Mouse (Mus musculus) cortical plate, adult 2 months (tissue): ENCODE measurements around the gene 4930402H24Rik. TPM values are rescaled to one million over a fixed set of nuclear protein-coding genes. Genes with fewer than 3 reads are reported as not detected.
"Not testable (repeated sequence)": the region's sequence is repeated elsewhere in the genome, so short reads cannot be mapped to it uniquely, and the experiment has no call there.

Experiments
- H3K27ac ChIP-seq: fragments of 200-500 bp; 2 replicates; pipeline ENCODE4 v1.5.1; 2012; ENCODE audit warnings: low read length, control low read depth, inconsistent platforms; ENCODE audit not compliant: insufficient read depth
- H3K4me1 ChIP-seq: fragments of 200-500 bp; 2 replicates; pipeline ENCODE4 v1.6.1; 2011; ENCODE audit warnings: low read length; ENCODE audit not compliant: control insufficient read depth, insufficient read depth
- H3K4me3 ChIP-seq: fragments of 200-500 bp; 2 replicates; pipeline ENCODE4 v1.5.1; 2011; ENCODE audit warnings: mild to moderate bottlenecking, low read length, control low read depth; ENCODE audit not compliant: insufficient read depth
- CTCF ChIP-seq: fragments of 200-500 bp; IDR thresholded peaks from 2 replicates; pipeline ENCODE4 v1.5.1; 2011; ENCODE audit warnings: mild to moderate bottlenecking, control low read depth, low read length; ENCODE audit not compliant: insufficient read depth; ENCODE audit errors: extremely low read depth
- POLR2A ChIP-seq: fragments of 200-500 bp; IDR thresholded peaks from 2 replicates; pipeline ENCODE4 v1.6.1; 2011; ENCODE audit warnings: mild to moderate bottlenecking, low read length, control low read depth; ENCODE audit not compliant: insufficient read depth; ENCODE audit errors: extremely low read depth
- polyA plus RNA-seq: library from polyadenylated mRNA; depleted of rRNA; stranded (reverse); fragments of >200 nt; gene quantifications from 2 replicates; pipeline ENCODE4 v1.2.3, GENCODE M21; 2012

Gene 4930402H24Rik
- polyA plus RNA-seq, 1 experiment = 62.4 TPM

- peak overlapping the region; percentile 73 for H3K4me3 ChIP-seq
Observed at GRCm38 (mm10) chr2:130839528-130839873, 66.7 kb downstream of the 4930402H24Rik start.

GRCm38 (mm10) chr2:130839084-130839483 is 67.1 kb downstream of the 4930402H24Rik start:
- Histone ChIP-seq H3K27ac (peak overlapping the region; percentile 99), H3K4me1 (peaks cover 2% of the 10 kb centered on the region), H3K4me3 (peak overlapping the region; percentile 73)
- peak; percentile 68 for TF ChIP-seq POLR2A
- TF ChIP-seq CTCF = no peak

More at GRCm38 (mm10) chr2:130839528-130839873, 66.7 kb downstream of the 4930402H24Rik start:
- peaks cover 2% of the 10 kb centered on the region for H3K4me1 ChIP-seq
- TF ChIP-seq POLR2A (no peak), CTCF (no peak)
- H3K27ac ChIP-seq = peak overlapping the region; percentile 99

- peaks cover 3% of the 10 kb centered on the region for H3K4me1 ChIP-seq
- TF ChIP-seq POLR2A = no peak
- no peak for TF ChIP-seq CTCF
- peak overlapping the region; percentile 73; the same call in 1 of the 2 replicates for H3K4me3 ChIP-seq
- no peak overlapping the region for H3K27ac ChIP-seq
Observed at GRCm38 (mm10) chr2:130838131-130838530, 68.1 kb downstream of the 4930402H24Rik start.

GRCm38 (mm10) chr2:130833699-130834098 is 72.5 kb downstream of the 4930402H24Rik start:
- Histone ChIP-seq H3K27ac (no peak overlapping the region), H3K4me1 (peaks cover 7% of the 10 kb centered on the region)
- TF ChIP-seq POLR2A (no peak), CTCF (no peak)

GRCm38 (mm10) chr2:130832582-130832981 is 73.6 kb downstream of the 4930402H24Rik start:
- H3K4me3 ChIP-seq = no peak overlapping the region
- TF ChIP-seq CTCF (no peak), POLR2A (no peak)
- no peak overlapping the region for H3K27ac ChIP-seq
- peaks cover 5% of the 10 kb centered on the region for H3K4me1 ChIP-seq

More at GRCm38 (mm10) chr2:130833699-130834098, 72.5 kb downstream of the 4930402H24Rik start:
- H3K4me3 ChIP-seq = no peak overlapping the region

GRCm38 (mm10) chr2:130832012-130832411 is 74.2 kb downstream of the 4930402H24Rik start:
- Histone ChIP-seq H3K4me1 (peaks cover 5% of the 10 kb centered on the region), H3K4me3 (no peak overlapping the region), H3K27ac (no peak overlapping the region)
- TF ChIP-seq POLR2A (no peak), CTCF (no peak)

GRCm38 (mm10) chr2:130830236-130830635 is 76.0 kb downstream of the 4930402H24Rik start:
- no peak for TF ChIP-seq POLR2A
- Histone ChIP-seq H3K4me3 (no peak overlapping the region), H3K4me1 (peaks cover 6% of the 10 kb centered on the region), H3K27ac (no peak overlapping the region)

GRCm38 (mm10) chr2:130829496-130829895 is 76.7 kb downstream of the 4930402H24Rik start:
- no peak overlapping the region for H3K4me3 ChIP-seq
- no peak for TF ChIP-seq CTCF
- TF ChIP-seq POLR2A = no peak
- H3K4me1 ChIP-seq = peaks cover 6% of the 10 kb centered on the region
- H3K27ac ChIP-seq = no peak overlapping the region

GRCm38 (mm10) chr2:130828668-130829067 is 77.5 kb downstream of the 4930402H24Rik start:
- no peak for TF ChIP-seq POLR2A
- TF ChIP-seq CTCF = no peak
- H3K27ac ChIP-seq = no peak overlapping the region
- H3K4me3 ChIP-seq = no peak overlapping the region
- H3K4me1 ChIP-seq = peaks cover 5% of the 10 kb centered on the region

GRCm38 (mm10) chr2:130828066-130828465 is 78.1 kb downstream of the 4930402H24Rik start:
- H3K4me1 ChIP-seq = not testable (repeated sequence)

GRCm38 (mm10) chr2:130827410-130827809 is 78.8 kb downstream of the 4930402H24Rik start:
- no peak overlapping the region for H3K4me3 ChIP-seq
- no peak for TF ChIP-seq CTCF
- TF ChIP-seq POLR2A = no peak
- no peak overlapping the region for H3K27ac ChIP-seq
- peaks cover 3% of the 10 kb centered on the region; the same call in 1 of the 2 replicates for H3K4me1 ChIP-seq

More at GRCm38 (mm10) chr2:130828066-130828465, 78.1 kb downstream of the 4930402H24Rik start:
- H3K27ac ChIP-seq, H3K4me3 ChIP-seq: not testable (repeated sequence)
